Mouse (Mus musculus): ENCODE measurements around the gene Hoxc4.

Gene Hoxc4

GRCm38 (mm10) chr15:103014166-103015008 lies 4.3 kb upstream of the Hoxc4 start:
- no peak for DNase-seq

DNA sequence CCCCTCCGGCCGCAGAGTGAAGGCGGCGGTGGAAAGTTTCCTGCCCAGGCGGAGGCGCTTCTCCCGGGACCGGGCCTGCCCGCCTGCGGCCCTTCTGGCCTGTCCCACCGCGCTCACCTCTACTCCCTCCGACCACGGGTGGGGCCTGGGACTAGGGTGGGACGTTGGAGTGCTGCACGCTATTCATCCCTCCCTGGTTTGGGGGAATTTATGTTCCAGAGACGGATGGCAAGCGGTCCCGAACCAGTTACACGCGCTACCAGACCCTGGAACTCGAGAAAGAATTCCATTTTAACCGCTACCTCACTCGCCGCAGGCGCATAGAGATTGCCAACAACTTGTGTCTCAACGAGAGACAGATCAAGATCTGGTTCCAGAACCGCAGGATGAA lies 3.7 kb upstream of the Hoxc4 start:
- no peak for DNase-seq

DNA sequence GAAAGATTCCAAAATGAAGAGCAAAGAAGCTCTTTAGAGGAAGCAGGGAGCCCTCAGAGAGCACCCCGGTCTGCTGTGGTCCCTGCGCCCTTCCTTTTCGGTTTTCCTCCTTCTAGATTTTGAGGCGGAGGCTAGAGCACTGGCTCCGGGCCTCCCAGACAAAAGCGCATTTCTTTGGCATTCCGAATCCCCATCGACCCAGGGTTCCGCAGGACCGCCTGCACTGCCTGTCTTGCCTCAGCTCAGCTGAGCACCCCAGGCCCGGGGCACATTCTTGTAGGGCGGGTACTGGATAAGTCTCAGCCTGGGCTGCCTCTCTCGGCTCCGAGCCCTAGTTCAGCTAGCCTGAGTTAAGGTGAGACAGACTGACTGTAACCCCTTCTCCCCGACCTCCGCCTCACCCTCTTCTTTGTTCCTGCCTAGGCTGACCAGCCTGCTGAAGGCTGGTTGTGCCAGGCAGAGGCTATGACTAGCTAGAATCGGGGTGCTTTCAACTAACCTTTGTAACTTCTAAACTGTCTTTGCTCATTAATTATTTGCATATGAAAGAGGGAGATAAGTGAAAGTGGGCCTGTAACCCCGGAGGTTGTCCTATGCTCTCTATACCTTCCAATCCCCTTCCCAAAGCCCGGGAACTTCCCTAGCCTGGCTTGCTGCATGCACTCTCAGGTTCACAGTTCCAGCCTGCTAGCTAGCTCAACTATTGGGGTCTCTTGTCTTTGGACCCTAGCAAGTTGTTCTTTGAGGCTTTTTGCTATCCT lies 3.1 kb upstream of the Hoxc4 start:
- DNase-seq: no peak

GRCm38 (mm10) chr15:103020899-103021418 lies 2.2 kb downstream of the Hoxc4 start:
- DNase-seq: no peak

GRCm38 (mm10) chr15:103021544-103021943 lies 2.8 kb downstream of the Hoxc4 start:
- DNase-seq: no peak

DNA sequence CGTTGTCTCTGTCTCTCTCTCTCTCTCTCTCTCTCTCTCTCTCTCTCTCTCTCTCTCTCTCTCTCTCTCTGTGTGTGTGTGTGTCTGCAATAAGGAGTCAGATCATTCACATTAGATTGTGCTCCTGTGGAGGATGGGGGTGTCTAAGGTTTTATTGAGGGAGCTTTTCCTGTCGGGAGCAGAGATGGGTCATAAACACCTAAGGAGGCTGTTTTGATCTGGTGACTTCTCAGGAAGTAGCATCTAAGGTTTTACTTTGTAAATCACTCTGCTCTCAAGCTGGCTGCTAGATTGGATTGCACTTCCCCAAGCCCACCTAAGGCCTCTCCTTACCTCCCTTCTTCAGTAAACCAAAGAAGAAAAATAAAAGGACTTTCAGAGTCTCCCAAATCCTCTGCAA lies 5.4 kb downstream of the Hoxc4 start:
- no peak for DNase-seq

DNA sequence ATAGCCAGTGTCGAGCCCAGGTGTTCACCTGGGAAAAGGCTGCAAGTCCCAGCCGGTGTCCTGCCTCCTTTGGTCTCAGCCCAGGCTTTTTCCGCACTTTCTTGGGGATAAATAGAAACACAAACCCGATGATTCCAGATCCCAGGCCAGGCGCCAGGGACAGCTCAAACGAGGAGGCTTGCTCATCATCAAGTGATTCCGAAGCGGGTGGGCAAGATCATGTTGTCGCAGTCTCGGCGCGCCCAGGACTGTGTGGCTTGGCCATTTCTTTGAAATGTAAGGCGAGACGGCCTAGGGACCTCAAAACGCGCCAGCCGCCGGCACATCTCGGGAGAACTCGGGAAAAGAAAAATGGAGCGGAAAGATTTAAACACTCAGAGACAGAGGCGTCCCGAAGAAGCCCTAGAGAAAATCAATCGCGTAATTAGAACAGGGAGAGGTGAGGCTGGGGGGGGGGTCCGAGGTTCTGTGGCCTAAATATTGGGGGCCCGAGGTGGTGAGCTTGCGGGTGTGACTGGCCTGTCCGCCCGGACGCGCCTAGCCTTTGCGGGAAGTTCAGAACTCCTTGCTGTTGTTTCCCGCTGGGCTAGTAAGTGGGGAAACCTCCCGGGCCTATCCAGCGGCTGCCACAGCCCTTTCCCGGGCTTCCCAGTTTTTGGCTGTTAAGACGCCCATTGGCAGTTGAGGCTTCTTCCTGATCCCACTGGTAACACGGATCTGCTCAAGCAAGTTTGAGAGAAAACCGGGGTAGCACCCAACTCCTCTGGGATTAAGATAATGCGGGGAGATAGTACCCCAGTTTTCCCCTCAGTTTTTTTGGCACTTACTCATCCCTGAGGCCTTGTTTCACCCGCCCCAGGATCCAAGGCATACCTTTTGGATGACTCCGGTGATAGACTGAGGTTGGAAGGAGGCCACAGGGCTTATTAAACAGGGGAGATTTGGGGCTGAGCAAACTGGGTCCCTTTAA lies 8.8 kb downstream of the Hoxc4 start:
- no peak for DNase-seq

DNA sequence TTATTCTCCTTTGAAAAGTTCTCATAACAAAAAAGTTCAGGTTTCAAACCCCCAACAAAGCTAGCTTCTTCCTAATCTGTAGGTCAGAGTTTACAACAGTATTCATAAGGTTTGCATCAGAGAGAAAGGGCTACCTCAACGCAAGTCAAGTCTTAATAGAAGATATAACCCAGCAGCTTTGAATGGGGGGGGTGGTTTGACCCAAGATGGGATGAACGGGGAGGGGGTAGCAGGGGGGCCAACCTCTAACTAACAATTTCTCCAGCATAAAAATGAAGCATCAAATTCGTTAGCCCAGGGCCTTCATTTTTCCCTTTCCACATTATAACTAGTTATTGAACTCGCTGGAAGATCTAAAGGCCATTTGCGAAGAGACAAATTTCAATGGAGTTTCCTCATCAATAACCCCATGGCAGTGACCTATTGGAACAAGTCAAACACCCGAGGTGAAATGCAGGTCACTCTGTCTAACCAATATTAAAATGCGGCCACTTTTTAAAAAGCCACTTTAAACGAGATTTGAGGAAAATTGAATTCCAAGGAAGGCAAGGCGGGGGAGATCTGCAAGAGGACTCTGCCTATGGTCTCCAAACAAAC lies 10.3 kb downstream of the Hoxc4 start:
- DNase-seq: no peak

GRCm38 (mm10) chr15:103030142-103030541 lies 11.4 kb downstream of the Hoxc4 start:
- no peak for DNase-seq

DNA sequence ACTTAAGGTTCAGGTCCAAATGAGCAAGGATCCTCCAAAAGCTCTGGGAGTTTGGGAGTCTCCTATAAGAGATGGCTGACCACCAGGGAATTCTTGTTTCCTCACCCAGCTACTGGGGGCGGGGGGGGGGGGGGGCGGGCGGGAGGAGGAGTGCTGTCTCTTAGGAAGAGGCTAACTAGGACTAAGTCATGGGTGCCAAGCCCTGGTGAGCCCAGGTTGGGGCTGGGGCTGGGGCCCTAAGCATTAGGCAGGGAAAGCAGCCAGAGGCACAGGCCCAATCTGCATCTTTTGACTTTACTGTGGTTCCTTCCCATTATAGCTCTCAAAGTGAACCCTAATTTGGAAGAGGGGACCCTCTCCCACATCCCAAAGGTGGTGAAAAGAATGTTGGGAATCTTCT lies 13.4 kb downstream of the Hoxc4 start:
- no peak for DNase-seq

DNA sequence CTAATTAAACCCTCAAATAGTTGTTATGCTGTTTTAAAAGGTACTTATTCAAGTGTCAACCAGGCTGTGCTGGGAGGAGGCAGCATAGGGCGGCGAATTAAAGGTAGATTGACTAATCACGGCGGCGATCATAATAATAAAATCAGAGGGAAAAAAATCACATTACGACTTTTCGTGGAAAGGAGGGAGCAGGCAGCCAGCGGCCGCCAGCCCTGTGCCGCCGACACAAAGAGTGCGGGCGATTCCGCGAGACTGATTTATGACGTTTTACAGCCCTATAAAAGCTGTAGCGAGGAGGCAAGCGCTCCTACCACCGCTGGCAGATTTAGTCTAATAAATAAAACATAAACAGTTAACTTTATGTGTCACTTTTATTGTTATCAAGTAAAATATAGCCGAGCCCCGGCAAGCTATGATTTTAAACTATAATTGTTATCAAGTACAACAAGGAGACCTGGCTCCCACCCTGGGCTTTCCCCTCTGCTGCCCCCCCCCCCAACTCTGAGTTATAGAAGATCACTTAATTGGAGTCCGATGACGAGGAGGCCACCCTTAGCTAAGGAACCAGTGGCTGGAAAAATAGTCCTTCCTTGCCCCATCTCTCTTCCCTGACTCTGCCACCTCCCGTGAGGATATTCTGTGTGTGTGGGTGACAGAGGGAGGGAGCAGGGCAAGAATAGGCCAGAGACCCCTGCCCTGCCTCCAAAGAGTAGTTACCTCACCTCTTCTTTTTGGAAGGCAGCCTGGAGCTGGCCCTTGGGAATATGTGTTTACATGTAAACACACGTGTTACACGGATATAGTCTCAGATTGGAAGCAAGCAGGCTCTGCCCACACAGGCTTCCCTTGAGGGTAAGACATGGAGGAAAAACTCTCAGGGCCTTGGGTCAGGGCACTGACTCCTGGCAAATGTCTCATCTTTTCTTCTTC lies 14.2 kb downstream of the Hoxc4 start:
- DNase-seq: no peak

GRCm38 (mm10) chr15:103034043-103034806 lies 15.5 kb downstream of the Hoxc4 start:
- DNase-seq: no peak

DNA sequence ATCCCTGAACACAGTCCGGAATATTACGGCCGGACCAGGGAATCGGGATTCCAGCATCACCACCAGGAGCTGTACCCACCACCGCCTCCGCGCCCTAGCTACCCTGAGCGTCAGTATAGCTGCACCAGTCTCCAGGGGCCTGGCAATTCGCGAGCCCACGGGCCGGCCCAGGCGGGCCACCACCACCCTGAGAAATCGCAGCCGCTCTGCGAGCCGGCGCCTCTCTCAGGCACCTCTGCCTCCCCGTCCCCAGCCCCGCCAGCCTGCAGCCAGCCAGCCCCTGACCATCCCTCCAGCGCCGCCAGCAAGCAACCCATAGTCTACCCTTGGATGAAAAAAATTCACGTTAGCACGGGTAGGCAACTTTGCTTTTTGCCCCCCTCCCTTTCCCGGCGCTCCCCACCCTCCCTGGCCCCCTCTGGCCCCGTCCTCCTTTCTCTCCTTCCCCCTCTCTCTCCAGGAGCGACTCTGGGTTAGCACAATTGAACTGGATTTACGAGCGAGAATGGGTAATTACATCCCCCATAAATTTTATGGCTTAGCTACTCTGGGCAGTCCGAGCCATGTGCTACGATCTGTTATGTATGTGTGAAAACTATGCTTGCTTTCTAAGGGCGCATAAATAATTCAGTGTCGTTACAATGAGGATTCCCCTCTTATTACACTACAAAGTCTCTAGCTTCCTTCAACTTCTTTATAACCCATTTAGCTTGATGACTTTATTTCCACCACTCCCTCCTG lies 16.2 kb downstream of the Hoxc4 start:
- DNase-seq: no peak

GRCm38 (mm10) chr15:103035548-103035881 lies 16.8 kb downstream of the Hoxc4 start:
- no peak for DNase-seq

GRCm38 (mm10) chr15:103037579-103037978 lies 18.8 kb downstream of the Hoxc4 start:
- DNase-seq: no peak

DNA sequence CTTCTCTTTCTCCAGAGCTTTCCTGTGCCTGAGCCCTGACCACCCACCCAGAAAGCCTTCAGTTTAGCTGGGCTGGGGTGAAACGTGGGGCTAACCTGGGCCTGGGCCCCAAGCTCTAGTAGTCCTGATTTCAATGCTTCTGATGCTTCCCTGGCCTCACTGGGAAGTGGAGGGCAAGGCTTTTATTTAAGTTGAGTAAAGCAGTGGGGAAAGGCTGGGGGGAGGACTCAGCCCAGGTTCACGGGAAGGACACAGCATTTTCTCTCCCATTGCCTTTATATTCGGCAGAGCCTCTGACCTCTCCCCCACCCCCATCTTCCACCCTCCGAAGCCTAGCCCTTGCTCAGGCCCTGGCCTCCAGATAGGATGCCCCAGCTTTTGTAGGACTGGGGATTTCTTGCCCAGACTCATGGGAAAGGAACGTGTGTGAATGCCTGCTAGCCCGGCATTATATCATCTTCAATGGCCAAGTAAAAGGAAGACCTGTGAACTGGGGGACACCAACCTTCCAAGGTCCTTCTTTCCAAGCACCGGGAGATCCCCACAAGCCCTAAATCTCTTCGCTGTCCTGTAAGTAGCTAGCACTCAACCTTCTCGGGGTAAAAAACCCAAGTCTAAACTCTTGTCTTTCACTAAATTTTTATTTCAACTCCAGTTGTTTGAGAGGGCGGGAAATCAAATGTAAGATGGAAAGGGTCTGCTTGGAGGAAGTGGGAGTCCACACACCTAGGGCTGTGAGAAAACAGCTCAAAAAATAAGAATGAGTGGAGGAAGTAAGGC lies 20.2 kb downstream of the Hoxc4 start:
- DNase-seq: no peak

- no peak for DNase-seq
Observed at GRCm38 (mm10) chr15:103039609-103040008, 20.9 kb downstream of the Hoxc4 start.

DNA sequence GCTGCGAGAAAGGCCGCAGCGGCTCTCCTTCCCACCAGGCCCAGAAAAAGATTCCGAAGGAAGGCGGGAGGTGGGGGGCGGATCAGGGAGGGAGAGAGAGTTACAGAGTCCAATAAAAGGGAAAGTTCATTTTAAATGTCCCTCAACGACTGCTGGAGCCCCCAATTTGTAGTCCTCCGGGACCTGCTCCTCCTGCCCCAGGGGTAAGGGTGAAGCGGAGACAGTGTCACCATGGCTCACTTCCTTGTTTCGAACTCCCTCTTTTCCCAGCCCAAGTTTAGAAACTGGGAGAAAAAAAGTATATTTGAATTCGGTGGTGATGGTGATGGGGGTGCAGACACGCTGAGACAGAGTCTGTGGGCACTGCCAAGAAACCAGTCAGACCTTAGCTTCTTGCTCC lies 21.9 kb downstream of the Hoxc4 start:
- DNase-seq: no peak

GRCm38 (mm10) chr15:103041613-103042012 lies 22.9 kb downstream of the Hoxc4 start:
- DNase-seq: no peak
